Mouse (Mus musculus) heart, embryonic 14.5 days (tissue): ENCODE results near the gene Brsk1. TPM values are rescaled to one million over a fixed set of nuclear protein-coding genes. Genes with fewer than 3 reads are reported as not detected.

Source experiments
- ATAC-seq: fragments of 200-750 bp; cut with Nextera tagmentation; 2 replicates; pipeline ENCODE4 v1.8.0; 2017; ENCODE audit warnings: low read depth, moderate TSS enrichment; ENCODE audit not compliant: insufficient number of reproducible peaks, insufficient read depth, low FRiP score
- H3K27ac ChIP-seq, 2 experiments: fragments of 200-500 bp in 1 of 2; fragments of 300-500 bp in 1 of 2; sonication (generic) in 1 of 2; replicated peaks in 1 of 2; 2 replicates each; pipeline ENCODE4 v1.5.1; 2012 to 2014; ENCODE audit warnings: low read depth in 2 of 2, low read length in 2 of 2, control low read depth in 1 of 2, mild to moderate bottlenecking in 1 of 2, mixed read lengths in 1 of 2; ENCODE audit not compliant: control insufficient read depth in 1 of 2, insufficient read depth in 1 of 2
- H3K27me3 ChIP-seq: fragments of 300-500 bp; sonication (generic); 2 replicates; pipeline ENCODE4 v1.6.1; 2014; ENCODE audit warnings: mild to moderate bottlenecking, low read length, control low read depth; ENCODE audit not compliant: control insufficient read depth, insufficient read depth
- H3K36me3 ChIP-seq: fragments of 300-500 bp; sonication (generic); 2 replicates; pipeline ENCODE4 v1.6.1; 2014; ENCODE audit warnings: mild to moderate bottlenecking, control low read depth, low read length, mixed read lengths; ENCODE audit not compliant: control insufficient read depth, insufficient read depth
- H3K4me1 ChIP-seq, 2 experiments: fragments of 200-500 bp in 1 of 2; fragments of 300-500 bp in 1 of 2; sonication (generic) in 1 of 2; 2 replicates each; pipeline ENCODE4 v1.6.1; 2012 to 2014; ENCODE audit warnings: low read length in 2 of 2, control low read depth in 1 of 2, mixed read lengths in 1 of 2; ENCODE audit not compliant: control insufficient read depth in 2 of 2, insufficient read depth in 2 of 2
- H3K4me2 ChIP-seq: fragments of 300-500 bp; sonication (generic); 2 replicates; pipeline ENCODE4 v1.6.1; 2014; ENCODE audit warnings: mild to moderate bottlenecking, low read length
- H3K4me3 ChIP-seq, 2 experiments: fragments of 200-500 bp in 1 of 2; fragments of 300-500 bp in 1 of 2; sonication (generic) in 1 of 2; 2 replicates each; pipeline ENCODE4 v1.5.1; 2012 to 2014; ENCODE audit warnings: low read length in 2 of 2, mild to moderate bottlenecking in 2 of 2, control low read depth in 1 of 2, low read depth in 1 of 2, moderate library complexity in 1 of 2; ENCODE audit not compliant: control insufficient read depth in 1 of 2, insufficient read depth in 1 of 2
- H3K9ac ChIP-seq: fragments of 300-500 bp; sonication (generic); 2 replicates; pipeline ENCODE4 v1.6.1; 2014; ENCODE audit warnings: mild to moderate bottlenecking, low read length
- H3K9me3 ChIP-seq: fragments of 300-500 bp; sonication (generic); 2 replicates; pipeline ENCODE4 v1.6.1; 2016; ENCODE audit warnings: low read length, control low read depth; ENCODE audit not compliant: control insufficient read depth
- WGBS: fragments of 180-500 bp; shearing (Covaris S2); extraction: QIAGEN DNeasy Blood & Tissue Kit; methylation state at CpG from one replicate; pipeline ENCODE4 v1.1.7; 2014; 5-methylcytosine and 5-hydroxymethylcytosine counted together
- polyA plus RNA-seq: library from polyadenylated mRNA; unstranded; fragments of >200 nt; fragmentation: Nextera tagmentation; extraction: Ambion mirVana; gene quantifications from 2 replicates; pipeline ENCODE4 v1.2.1, GENCODE M21; 2014

Gene Brsk1
- polyA plus RNA-seq, 1 experiment from 2014 or later = 1.3 TPM

GRCm38 (mm10) chr7:4712594-4712993 lies 22.2 kb downstream of the Brsk1 start:
- H3K27me3 ChIP-seq = no peaks in the 10 kb centered on the region
- H3K4me3 ChIP-seq = no peak overlapping the region
- H3K27ac ChIP-seq = no peak overlapping the region
- H3K9me3 ChIP-seq = no peaks in the 10 kb centered on the region
- H3K4me2 ChIP-seq = no peak overlapping the region
- no peak overlapping the region for H3K9ac ChIP-seq
- peaks cover 86% of the 10 kb centered on the region for H3K36me3 ChIP-seq
- 79% methylated on average over 3 of the region's 3 CpGs for WGBS
- no peak for ATAC-seq
- H3K4me1 ChIP-seq = no peaks in the 10 kb centered on the region

- Histone ChIP-seq H3K4me2 (no peak overlapping the region), H3K27me3 (no peaks in the 10 kb centered on the region), H3K27ac (no peak overlapping the region), H3K4me3 (no peak overlapping the region), H3K9ac (no peak overlapping the region), H3K4me1 (no peaks in the 10 kb centered on the region), H3K9me3 (no peaks in the 10 kb centered on the region), H3K36me3 (peaks cover 45% of the 10 kb centered on the region)
- no peak for ATAC-seq
- 67% methylated on average over 6 of the region's 6 CpGs for WGBS
These were observed 26.6 kb downstream of the Brsk1 start for GRCm38 (mm10) chr7:4716955-4717354.

GRCm38 (mm10) chr7:4719276-4719675 lies 28.9 kb downstream of the Brsk1 start:
- no peak for ATAC-seq
- Histone ChIP-seq H3K36me3 (peaks cover 22% of the 10 kb centered on the region), H3K4me2 (no peak overlapping the region), H3K27ac (no peak overlapping the region), H3K4me3 (no peak overlapping the region), H3K27me3 (no peaks in the 10 kb centered on the region), H3K9ac (no peak overlapping the region), H3K9me3 (no peaks in the 10 kb centered on the region), H3K4me1 (no peaks in the 10 kb centered on the region)
- 88% methylated on average over 3 of the region's 3 CpGs for WGBS

- H3K27me3 ChIP-seq = no peaks in the 10 kb centered on the region
- peak overlapping the region; percentile 14 to 30; a peak in 3 of 4 replicates for H3K4me3 ChIP-seq
- H3K9ac ChIP-seq = peak overlapping the region; percentile 27; the same call in 1 of the 2 replicates
- H3K9me3 ChIP-seq = no peaks in the 10 kb centered on the region
- peak overlapping the region; percentile 55 for H3K4me2 ChIP-seq
- no peaks in the 10 kb centered on the region for H3K36me3 ChIP-seq
- H3K27ac ChIP-seq = no peak overlapping the region
- H3K4me1 ChIP-seq = no peaks in the 10 kb centered on the region
- ATAC-seq = no peak
- WGBS = 31% methylated on average over 12 of the region's 12 CpGs
These were observed 33.1 kb downstream of the Brsk1 start for GRCm38 (mm10) chr7:4723508-4723907.

GRCm38 (mm10) chr7:4724359-4724758 lies 34.0 kb downstream of the Brsk1 start:
- Histone ChIP-seq H3K4me3 (no peak overlapping the region), H3K36me3 (no peaks in the 10 kb centered on the region), H3K4me2 (no peak overlapping the region), H3K4me1 (no peaks in the 10 kb centered on the region), H3K27ac (no peak overlapping the region), H3K9ac (no peak overlapping the region), H3K9me3 (no peaks in the 10 kb centered on the region), H3K27me3 (no peaks in the 10 kb centered on the region)
- ATAC-seq = no peak
- 42% methylated on average over 3 of the region's 3 CpGs for WGBS

GRCm38 (mm10) chr7:4725169-4725568 lies 34.8 kb downstream of the Brsk1 start, which contains the start of gene Tmem150b:
Gene Tmem150b (minus strand): TSS chr7:4725249.
- 63% methylated on average over 7 of the region's 7 CpGs for WGBS
- no peaks in the 10 kb centered on the region for H3K9me3 ChIP-seq
- no peak within 1 kb of the TSS for H3K9ac ChIP-seq
- no peaks in the 10 kb centered on the region for H3K27me3 ChIP-seq
- H3K27ac ChIP-seq = no peak within 1 kb of the TSS
- H3K4me1 ChIP-seq = no peaks in the 10 kb centered on the region
- no peak within 1 kb of the TSS for H3K4me3 ChIP-seq
- H3K4me2 ChIP-seq = no peak within 1 kb of the TSS
- H3K36me3 ChIP-seq = no peaks in the 10 kb centered on the region
- no peak for ATAC-seq

- ATAC-seq = no peak
- Histone ChIP-seq H3K4me3 (no peak overlapping the region), H3K27ac (no peak overlapping the region), H3K9me3 (no peaks in the 10 kb centered on the region), H3K36me3 (no peaks in the 10 kb centered on the region), H3K27me3 (no peaks in the 10 kb centered on the region), H3K4me1 (no peaks in the 10 kb centered on the region), H3K4me2 (no peak overlapping the region), H3K9ac (no peak overlapping the region)
- WGBS = 68% methylated on average over 5 of the region's 5 CpGs
These were observed 40.7 kb downstream of the Brsk1 start for GRCm38 (mm10) chr7:4731090-4731489.

- no peak overlapping the region for H3K9ac ChIP-seq
- no peak for ATAC-seq
- no peak overlapping the region for H3K4me3 ChIP-seq
- 51% methylated on average over 6 of the region's 6 CpGs for WGBS
- no peak overlapping the region for H3K27ac ChIP-seq
- no peak overlapping the region for H3K4me2 ChIP-seq
- H3K27me3 ChIP-seq = no peaks in the 10 kb centered on the region
- H3K36me3 ChIP-seq = no peaks in the 10 kb centered on the region
- no peaks in the 10 kb centered on the region for H3K4me1 ChIP-seq
- H3K9me3 ChIP-seq = no peaks in the 10 kb centered on the region
These were observed 42.6 kb downstream of the Brsk1 start for GRCm38 (mm10) chr7:4732968-4733392.
